Mouse (Mus musculus) lung, adult 2 months (tissue): ENCODE data around the gene Fam189a1.

Experiments
- CTCF ChIP-seq: fragments of 200-500 bp; IDR thresholded peaks from 2 replicates; pipeline ENCODE4 v1.5.1; 2011; ENCODE audit warnings: mild to moderate bottlenecking, low read length, control low read depth; ENCODE audit not compliant: insufficient read depth
- POLR2A ChIP-seq: fragments of 200-500 bp; IDR thresholded peaks from 2 replicates; pipeline ENCODE4 v1.6.1; 2011; ENCODE audit warnings: low read depth, mild to moderate bottlenecking, control low read depth, low read length, borderline replicate concordance; ENCODE audit errors: extremely low read depth

DNA sequence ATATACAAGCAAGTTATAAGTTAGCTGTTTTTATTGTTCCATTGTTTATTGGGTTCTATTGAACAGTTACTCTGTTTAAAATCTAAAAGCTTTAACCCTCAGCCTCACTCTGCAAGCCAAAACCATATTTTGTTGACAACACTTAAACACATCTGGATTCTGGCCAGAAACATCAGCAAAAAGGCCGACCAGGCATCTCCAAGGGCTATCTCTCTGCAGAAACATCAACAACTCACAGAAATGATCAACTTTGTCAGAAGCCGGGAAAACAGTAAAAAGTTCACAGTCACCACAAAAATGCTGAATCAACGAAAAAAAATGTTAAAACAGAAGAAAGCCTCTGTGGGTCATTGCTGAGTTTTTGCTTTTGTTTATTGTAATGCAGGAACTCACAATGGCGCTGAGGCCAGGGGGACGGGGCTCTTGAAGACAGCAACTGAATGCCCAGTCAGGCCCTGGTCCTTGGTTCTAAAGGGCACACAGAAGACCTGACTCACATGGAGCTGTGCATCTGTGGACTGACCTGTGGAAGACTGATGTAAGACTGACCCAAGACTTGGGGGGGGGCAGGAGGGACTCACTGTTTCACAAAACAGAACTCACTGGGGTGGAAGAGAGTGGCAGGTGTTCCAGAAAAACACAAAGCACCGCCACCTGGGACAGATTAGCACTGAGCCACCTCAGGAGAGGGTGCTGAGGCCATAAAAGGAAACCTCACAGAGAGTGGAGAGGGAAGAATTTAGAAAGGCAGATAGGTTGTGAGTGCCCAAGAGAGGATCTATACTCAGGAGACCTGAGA lies 74.2 kb downstream of the Fam189a1 start:
- TF ChIP-seq CTCF (no peak), POLR2A (no peak)
